Mouse (Mus musculus) adrenal gland, postnatal 14 days (tissue): ENCODE measurements around the gene Olfr812. TPM values are rescaled to one million over a fixed set of nuclear protein-coding genes. Genes with fewer than 3 reads are reported as not detected.
"Not testable (repeated sequence)": the region's sequence is repeated elsewhere in the genome, so short reads cannot be mapped to it uniquely, and the experiment has no call there.

Source experiments
- DNase-seq: peaks from one replicate; pipeline ENCODE4 v3.0.0; 2021; ENCODE audit warnings: mixed read lengths
- long read RNA-seq, 2 experiments: library from polyadenylated mRNA; stranded (forward); transcript quantifications; one replicate each; pipeline ENCODE4 v2.0.0; 2021
- total RNA-seq: library from RNA; stranded (reverse); gene quantifications from 2 replicates; pipeline ENCODE4 v1.2.3, GENCODE M21; 2021

Gene Olfr812
- not detected in 2 replicates for total RNA-seq
- long read RNA-seq, experiment 1, result 0 reads
- long read RNA-seq, experiment 2, result 0 reads

- no peak for DNase-seq
These were observed at the start of gene Olfr812 for GRCm38 (mm10) chr10:129845994-129846393. Gene Olfr812, minus strand, starts transcription at chr10:129846094.

- no peak for DNase-seq
These were observed 40.0 kb upstream of the Olfr812 start for GRCm38 (mm10) chr10:129885934-129886333.

- not testable (repeated sequence) for DNase-seq
These were observed 39.6 kb upstream of the Olfr812 start for GRCm38 (mm10) chr10:129885496-129885895.

- not testable (repeated sequence) for DNase-seq
These were observed 33.9 kb upstream of the Olfr812 start, which contains the start of gene Olfr814 for GRCm38 (mm10) chr10:129879751-129880150. Gene Olfr814, minus strand, starts transcription at chr10:129879851.

- DNase-seq, result no peak
These were observed 9.2 kb upstream of the Olfr812 start, which contains the start of gene Olfr813 for GRCm38 (mm10) chr10:129855067-129855466. Gene Olfr813, plus strand, starts transcription at chr10:129855367.

- DNase-seq, result no peak
These were observed 1.4 kb upstream of the Olfr812 start for GRCm38 (mm10) chr10:129847343-129847742.

GRCm38 (mm10) chr10:129804296-129804695 lies 41.6 kb downstream of the Olfr812 start, which contains the start of gene Olfr811:
Gene Olfr811, minus strand, starts transcription at chr10:129804396.
- no peak for DNase-seq

- DNase-seq, result no peak
These were observed 51.1 kb downstream of the Olfr812 start, which contains the start of gene Olfr810 for GRCm38 (mm10) chr10:129794817-129795216. Gene Olfr810, minus strand, starts transcription at chr10:129794917.

Other genes with a start within 250 kb of the Olfr812 start
- not detected in 2 replicates for gene Olfr796, start 233.5 kb downstream of the Olfr812 start, total RNA-seq
- gene Olfr798, start 218.2 kb downstream of the Olfr812 start, total RNA-seq, result not detected in 2 replicates
- not detected in 2 replicates for gene Olfr799, start 208.6 kb downstream of the Olfr812 start, total RNA-seq
- gene Olfr800, start 188.4 kb downstream of the Olfr812 start, total RNA-seq, result not detected in 2 replicates
- not detected in 2 replicates for gene Olfr801, start 172.2 kb downstream of the Olfr812 start, total RNA-seq
- not detected in 2 replicates for gene Olfr802, start 157.9 kb downstream of the Olfr812 start, total RNA-seq
- not detected in 2 replicates for gene Olfr803, start 151.8 kb downstream of the Olfr812 start, total RNA-seq
- gene Olfr804, start 142.9 kb downstream of the Olfr812 start, total RNA-seq, result not detected in 2 replicates
- gene Olfr805, start 116.7 kb downstream of the Olfr812 start, total RNA-seq, result not detected in 2 replicates
- not detected in 2 replicates for gene Olfr806, start 104.2 kb downstream of the Olfr812 start, total RNA-seq
- gene Olfr807, start 88.3 kb downstream of the Olfr812 start, total RNA-seq, result not detected in 2 replicates
- gene Olfr808, start 80.6 kb downstream of the Olfr812 start, total RNA-seq, result not detected in 2 replicates
- gene Olfr809, start 71.5 kb downstream of the Olfr812 start, total RNA-seq, result not detected in 2 replicates
- gene Olfr810, start 51.2 kb downstream of the Olfr812 start, total RNA-seq, result not detected in 2 replicates
- gene Olfr811, start 41.7 kb downstream of the Olfr812 start, total RNA-seq, result not detected in 2 replicates
- gene Olfr813, start 9.3 kb upstream of the Olfr812 start, total RNA-seq, result not detected in 2 replicates
- not detected in 2 replicates for gene Olfr814, start 33.8 kb upstream of the Olfr812 start, total RNA-seq
- not detected in 2 replicates for gene Olfr815, start 59.8 kb upstream of the Olfr812 start, total RNA-seq
- gene Olfr816, start 69.5 kb upstream of the Olfr812 start, total RNA-seq, result not detected in 2 replicates
- not detected in 2 replicates for gene Olfr818, start 103.0 kb upstream of the Olfr812 start, total RNA-seq
- gene Olfr819, start 121.2 kb upstream of the Olfr812 start, total RNA-seq, result not detected in 2 replicates
- gene Olfr247, start 130.0 kb upstream of the Olfr812 start, total RNA-seq, result not detected in 2 replicates
- gene Gm10310, start 139.0 kb upstream of the Olfr812 start, total RNA-seq, result not detected in 2 replicates
- gene Olfr820, start 166.5 kb upstream of the Olfr812 start, total RNA-seq, result not detected in 2 replicates
- gene Olfr821, start 184.3 kb upstream of the Olfr812 start, total RNA-seq, result not detected in 2 replicates
- not detected in 2 replicates for gene Olfr822, start 225.1 kb upstream of the Olfr812 start, total RNA-seq